Mouse (Mus musculus) neural tube, embryonic 11.5 days (tissue): ENCODE measurements at regions not wholly inside any gene's neighbourhood (a gene's known extent, or its start where the extent isn't known, plus 50 kb on each side); places are given as distances from the start of the nearest gene placed in this dataset.

Source experiments
- ATAC-seq: fragments of 200-750 bp; cut with Nextera tagmentation; 2 replicates; pipeline ENCODE4 v1.8.0; 2017; ENCODE audit warnings: moderate number of reproducible peaks, mild to moderate bottlenecking, moderate TSS enrichment, moderate library complexity; ENCODE audit not compliant: insufficient read depth, low FRiP score, low TSS enrichment
- DNase-seq: peaks from one replicate; pipeline ENCODE4 v3.0.0-alpha.2; 2015; ENCODE audit warnings: low spot score
- H3K27ac ChIP-seq: fragments of 300-500 bp; sonication (generic); 2 replicates; pipeline ENCODE4 v1.5.1; 2014; ENCODE audit warnings: low read depth, mild to moderate bottlenecking, low read length
- H3K27me3 ChIP-seq: fragments of 300-500 bp; sonication (generic); 2 replicates; pipeline ENCODE4 v1.6.1; 2014; ENCODE audit warnings: mild to moderate bottlenecking, low read length, mixed read lengths; ENCODE audit not compliant: control insufficient read depth, insufficient read depth
- H3K36me3 ChIP-seq: fragments of 300-500 bp; sonication (generic); 2 replicates; pipeline ENCODE4 v1.6.1; 2014; ENCODE audit warnings: mild to moderate bottlenecking, low read length, moderate library complexity, mixed read lengths; ENCODE audit not compliant: control insufficient read depth, insufficient read depth
- H3K4me1 ChIP-seq: fragments of 300-500 bp; sonication (generic); 2 replicates; pipeline ENCODE4 v1.6.1; 2014; ENCODE audit warnings: low read length, mixed read lengths; ENCODE audit not compliant: control insufficient read depth, insufficient read depth
- H3K4me2 ChIP-seq: fragments of 300-500 bp; sonication (generic); 2 replicates; pipeline ENCODE4 v1.6.1; 2014; ENCODE audit warnings: low read depth, mild to moderate bottlenecking, moderate library complexity
- H3K4me3 ChIP-seq: fragments of 300-500 bp; sonication (generic); 2 replicates; pipeline ENCODE4 v1.5.1; 2014; ENCODE audit warnings: low read depth, low read length
- H3K9ac ChIP-seq: fragments of 300-500 bp; sonication (generic); 2 replicates; pipeline ENCODE4 v1.6.1; 2014; ENCODE audit warnings: mild to moderate bottlenecking, low read length
- H3K9me3 ChIP-seq: fragments of 300-500 bp; sonication (generic); 2 replicates; pipeline ENCODE4 v1.6.1; 2016; ENCODE audit warnings: low read length; ENCODE audit not compliant: control insufficient read depth
- WGBS: fragments of 180-500 bp; shearing (Covaris S2); extraction: QIAGEN DNeasy Blood & Tissue Kit; methylation state at CpG from one replicate; pipeline ENCODE4 v1.1.7; 2014; 5-methylcytosine and 5-hydroxymethylcytosine counted together

DNA sequence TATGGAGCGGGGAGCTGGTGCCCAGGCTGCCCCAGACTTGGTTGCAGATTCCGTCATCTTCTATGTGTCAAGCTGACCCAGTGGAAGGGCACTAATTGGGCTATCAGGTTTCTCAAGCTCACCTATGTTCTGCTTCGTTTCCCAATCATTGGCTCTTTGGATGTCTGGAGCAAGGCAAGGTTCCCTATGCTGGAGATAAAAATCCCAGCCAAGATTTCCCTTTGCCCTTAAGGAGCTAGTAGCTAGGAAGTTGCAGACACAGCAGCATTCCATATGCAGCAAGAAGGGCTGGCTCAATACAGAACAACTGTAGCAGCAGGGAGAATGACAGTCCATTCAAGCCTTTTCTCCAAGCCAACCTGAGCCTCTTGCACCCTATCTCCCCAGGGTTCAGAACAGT, 159.2 kb upstream of the Zfp706 start:
- Histone ChIP-seq H3K4me1 (no peaks in the 10 kb centered on the region), H3K9me3 (no peaks in the 10 kb centered on the region), H3K4me3 (no peak overlapping the region), H3K9ac (no peak overlapping the region), H3K36me3 (no peaks in the 10 kb centered on the region), H3K27ac (no peak overlapping the region), H3K27me3 (no peaks in the 10 kb centered on the region), H3K4me2 (no peak overlapping the region)
- DNase-seq (no peak), ATAC-seq (no peak)
- 89% methylated on average over 3 of the region's 3 CpGs for WGBS

- ATAC-seq (no peak), DNase-seq (no peak)
- Histone ChIP-seq H3K4me3 (no peak overlapping the region), H3K9ac (no peak overlapping the region), H3K27me3 (no peaks in the 10 kb centered on the region), H3K9me3 (no peaks in the 10 kb centered on the region), H3K36me3 (no peaks in the 10 kb centered on the region), H3K4me2 (no peak overlapping the region), H3K27ac (no peak overlapping the region), H3K4me1 (no peaks in the 10 kb centered on the region)
- WGBS: 19% methylated on average over 12 of the region's 12 CpGs
Measured at GRCm38 (mm10) chr15:37165887-37166507, 158.4 kb upstream of the Zfp706 start.

GRCm38 (mm10) chr15:37165216-37165615, 157.6 kb upstream of the Zfp706 start:
- H3K4me3 ChIP-seq: no peak overlapping the region
- no peaks in the 10 kb centered on the region for H3K4me1 ChIP-seq
- H3K4me2 ChIP-seq: no peak overlapping the region
- H3K9me3 ChIP-seq: no peaks in the 10 kb centered on the region
- no peak for ATAC-seq
- no peak overlapping the region for H3K9ac ChIP-seq
- no peak for DNase-seq
- 47% methylated on average over 2 of the region's 2 CpGs for WGBS
- H3K27ac ChIP-seq: no peak overlapping the region
- no peaks in the 10 kb centered on the region for H3K36me3 ChIP-seq
- H3K27me3 ChIP-seq: no peaks in the 10 kb centered on the region

GRCm38 (mm10) chr15:37164191-37165135, 156.9 kb upstream of the Zfp706 start:
- Histone ChIP-seq H3K4me3 (no peak overlapping the region), H3K27ac (no peak overlapping the region), H3K9me3 (no peaks in the 10 kb centered on the region), H3K9ac (no peak overlapping the region), H3K4me2 (no peak overlapping the region), H3K36me3 (no peaks in the 10 kb centered on the region), H3K4me1 (no peaks in the 10 kb centered on the region), H3K27me3 (no peaks in the 10 kb centered on the region)
- WGBS: 31% methylated on average over 15 of the region's 15 CpGs
- DNase-seq: no peak
- ATAC-seq: no peak

DNA sequence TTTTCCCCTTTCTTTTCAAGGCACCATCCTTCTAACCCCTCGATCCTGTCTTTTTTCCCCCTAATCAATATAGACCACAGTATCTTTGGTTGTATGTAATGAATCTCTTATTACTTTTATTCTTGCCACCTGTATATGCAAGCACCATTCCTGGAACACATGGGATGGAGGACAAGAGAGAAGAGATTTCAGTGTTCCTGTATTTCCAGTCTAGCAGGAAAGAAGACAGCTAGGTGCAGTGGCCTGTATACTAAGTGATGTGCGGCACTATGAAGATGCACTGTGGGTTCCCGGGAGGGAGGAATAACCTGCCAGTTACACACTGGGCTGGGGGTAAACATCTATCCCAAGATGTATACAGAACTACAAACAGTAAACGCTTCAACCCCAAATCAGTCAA, 152.4 kb upstream of the Zfp706 start:
- no peaks in the 10 kb centered on the region for H3K4me1 ChIP-seq
- no peaks in the 10 kb centered on the region for H3K27me3 ChIP-seq
- no peak overlapping the region for H3K4me2 ChIP-seq
- H3K9ac ChIP-seq: no peak overlapping the region
- H3K27ac ChIP-seq: no peak overlapping the region
- DNase-seq (no peak), ATAC-seq (no peak)
- no peaks in the 10 kb centered on the region for H3K36me3 ChIP-seq
- no peaks in the 10 kb centered on the region for H3K9me3 ChIP-seq
- WGBS: 63% methylated on average over 4 of the region's 4 CpGs
- no peak overlapping the region for H3K4me3 ChIP-seq

DNA sequence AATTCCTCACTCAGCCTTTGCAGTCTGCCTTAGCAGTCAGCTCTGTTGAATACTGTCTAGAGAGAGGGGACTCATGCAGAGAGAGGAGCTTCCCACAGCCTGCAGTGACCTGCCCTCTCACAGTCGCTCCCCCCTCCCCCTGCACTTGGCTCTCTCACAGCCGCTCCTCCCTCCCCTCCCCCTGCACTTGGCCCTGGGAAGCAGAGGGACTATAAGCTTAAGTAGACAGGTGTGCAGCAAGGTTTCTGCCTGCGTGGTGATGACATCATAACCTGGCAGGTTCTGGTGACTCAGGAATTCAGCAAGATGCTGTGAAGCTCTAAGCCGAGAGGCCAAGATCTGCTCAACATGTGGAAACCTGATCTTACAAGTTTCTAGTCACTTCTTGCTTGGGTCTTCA, 151.8 kb upstream of the Zfp706 start:
- Histone ChIP-seq H3K36me3 (no peaks in the 10 kb centered on the region), H3K27ac (no peak overlapping the region), H3K9me3 (no peaks in the 10 kb centered on the region), H3K4me1 (no peaks in the 10 kb centered on the region), H3K9ac (no peak overlapping the region), H3K4me2 (no peak overlapping the region), H3K27me3 (no peaks in the 10 kb centered on the region), H3K4me3 (no peak overlapping the region)
- WGBS: 13% methylated on average over 4 of the region's 4 CpGs
- ATAC-seq (no peak), DNase-seq (peak; percentile 29)

- Histone ChIP-seq H3K9me3 (no peaks in the 10 kb centered on the region), H3K36me3 (no peaks in the 10 kb centered on the region), H3K27me3 (no peaks in the 10 kb centered on the region), H3K4me2 (no peak overlapping the region), H3K4me1 (no peaks in the 10 kb centered on the region), H3K9ac (no peak overlapping the region), H3K27ac (no peak overlapping the region), H3K4me3 (no peak overlapping the region)
- no peak for ATAC-seq
- 74% methylated on average over 4 of the region's 4 CpGs for WGBS
- DNase-seq: no peak
Measured at GRCm38 (mm10) chr15:37157386-37157785, 149.8 kb upstream of the Zfp706 start.

GRCm38 (mm10) chr15:37154934-37155333, 147.4 kb upstream of the Zfp706 start:
- no peak overlapping the region for H3K27ac ChIP-seq
- no peak overlapping the region for H3K9ac ChIP-seq
- no peaks in the 10 kb centered on the region for H3K36me3 ChIP-seq
- H3K27me3 ChIP-seq: no peaks in the 10 kb centered on the region
- ATAC-seq (no peak), DNase-seq (no peak)
- no peak overlapping the region for H3K4me3 ChIP-seq
- H3K4me1 ChIP-seq: no peaks in the 10 kb centered on the region
- H3K4me2 ChIP-seq: no peak overlapping the region
- 93% methylated on average over 4 of the region's 4 CpGs for WGBS
- no peaks in the 10 kb centered on the region for H3K9me3 ChIP-seq

DNA sequence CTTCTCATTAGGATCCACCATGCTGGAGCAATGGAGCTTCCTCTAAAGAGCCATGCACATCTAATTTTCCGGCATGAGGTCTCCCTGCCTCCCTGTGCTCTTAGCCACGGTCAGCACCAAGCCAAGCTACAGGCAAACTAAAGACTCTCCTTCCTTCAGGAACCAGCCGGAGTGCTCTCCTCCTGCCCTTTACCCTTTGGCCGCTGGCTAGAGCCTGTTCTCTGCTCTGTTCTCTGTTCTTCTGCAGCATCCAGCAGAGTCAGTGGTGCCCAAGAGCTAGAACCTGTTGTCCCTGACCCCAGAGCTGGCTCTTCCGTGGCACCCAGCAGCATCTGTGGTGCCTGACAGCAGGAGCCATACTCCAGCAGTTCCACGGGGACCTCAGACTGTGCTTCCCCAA, 145.6 kb upstream of the Zfp706 start:
- H3K9me3 ChIP-seq: no peaks in the 10 kb centered on the region
- ATAC-seq (no peak), DNase-seq (no peak)
- no peaks in the 10 kb centered on the region for H3K36me3 ChIP-seq
- WGBS: 81% methylated on average over 6 of the region's 6 CpGs
- H3K9ac ChIP-seq: no peak overlapping the region
- no peak overlapping the region for H3K4me3 ChIP-seq
- H3K27me3 ChIP-seq: no peaks in the 10 kb centered on the region
- H3K27ac ChIP-seq: no peak overlapping the region
- H3K4me2 ChIP-seq: no peak overlapping the region
- no peaks in the 10 kb centered on the region for H3K4me1 ChIP-seq
